Mouse (Mus musculus): ENCODE results near the gene Mien1. TPM values are rescaled to one million over a fixed set of nuclear protein-coding genes. Genes with fewer than 3 reads are reported as not detected.

Mien1 gene
- total RNA-seq, 2 experiments from 2014 or later = 83.0 to 95.4 TPM

GRCm38 (mm10) chr11:98461109-98461720, 22.4 kb upstream of the Mien1 start:
- no peak for DNase-seq (ENCODE audit: low spot score in 2 of 2)

DNA sequence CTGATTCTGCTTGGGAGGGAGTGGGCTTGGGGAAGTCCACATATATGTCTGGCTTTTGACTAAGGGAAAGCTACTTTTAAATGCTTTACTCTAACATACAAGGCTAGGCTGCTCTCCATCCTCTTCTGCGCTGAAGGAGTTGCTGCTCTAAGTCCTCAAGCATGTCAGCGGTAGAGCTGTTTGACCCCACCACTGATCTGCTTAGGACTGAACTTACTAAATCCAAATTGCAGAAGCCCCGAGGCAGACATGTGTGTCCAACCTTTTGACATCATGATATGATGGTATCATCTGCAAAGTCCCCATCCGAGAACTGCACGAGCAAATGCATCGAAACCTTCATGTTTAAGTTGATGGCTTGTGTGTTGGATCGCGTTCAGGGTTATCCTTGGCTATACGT, 21.1 kb upstream of the Mien1 start:
- no peak for DNase-seq (ENCODE audit: low spot score in 2 of 2)

DNA sequence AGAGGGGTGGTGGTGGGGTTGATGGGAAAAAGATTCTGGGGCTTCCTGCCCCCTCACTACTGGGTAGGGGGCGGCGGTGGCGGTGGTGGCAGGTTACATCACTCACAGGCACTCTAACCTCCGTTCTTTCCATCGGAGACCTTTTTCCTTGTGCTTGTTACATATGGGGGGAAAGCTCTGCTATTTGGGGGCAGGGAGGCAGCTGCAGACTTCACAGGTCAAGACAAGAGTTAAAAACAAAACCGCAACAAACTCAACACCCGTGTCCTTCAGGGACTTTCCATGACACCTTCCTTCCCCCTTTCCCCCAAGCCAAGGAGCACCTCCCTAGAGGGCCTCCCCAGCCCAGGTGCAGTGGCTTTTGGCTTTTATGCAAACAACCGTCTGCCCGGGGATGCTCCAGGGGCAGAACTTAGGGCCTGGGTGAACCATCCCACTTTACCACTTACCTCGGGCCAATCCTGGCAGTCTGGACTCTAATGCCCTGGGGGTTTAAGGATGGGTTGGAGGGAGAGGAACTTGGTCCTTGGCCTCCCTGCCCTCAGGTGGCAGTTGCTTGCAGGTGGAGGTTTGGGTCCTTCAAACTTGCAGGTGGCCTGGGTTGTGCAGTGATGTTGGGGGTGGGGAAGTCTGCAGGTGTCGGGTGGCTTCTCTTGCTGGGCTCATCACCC, 20.4 kb upstream of the Mien1 start:
- DNase-seq (ENCODE audit: low spot score in 2 of 2) = no peak

DNA sequence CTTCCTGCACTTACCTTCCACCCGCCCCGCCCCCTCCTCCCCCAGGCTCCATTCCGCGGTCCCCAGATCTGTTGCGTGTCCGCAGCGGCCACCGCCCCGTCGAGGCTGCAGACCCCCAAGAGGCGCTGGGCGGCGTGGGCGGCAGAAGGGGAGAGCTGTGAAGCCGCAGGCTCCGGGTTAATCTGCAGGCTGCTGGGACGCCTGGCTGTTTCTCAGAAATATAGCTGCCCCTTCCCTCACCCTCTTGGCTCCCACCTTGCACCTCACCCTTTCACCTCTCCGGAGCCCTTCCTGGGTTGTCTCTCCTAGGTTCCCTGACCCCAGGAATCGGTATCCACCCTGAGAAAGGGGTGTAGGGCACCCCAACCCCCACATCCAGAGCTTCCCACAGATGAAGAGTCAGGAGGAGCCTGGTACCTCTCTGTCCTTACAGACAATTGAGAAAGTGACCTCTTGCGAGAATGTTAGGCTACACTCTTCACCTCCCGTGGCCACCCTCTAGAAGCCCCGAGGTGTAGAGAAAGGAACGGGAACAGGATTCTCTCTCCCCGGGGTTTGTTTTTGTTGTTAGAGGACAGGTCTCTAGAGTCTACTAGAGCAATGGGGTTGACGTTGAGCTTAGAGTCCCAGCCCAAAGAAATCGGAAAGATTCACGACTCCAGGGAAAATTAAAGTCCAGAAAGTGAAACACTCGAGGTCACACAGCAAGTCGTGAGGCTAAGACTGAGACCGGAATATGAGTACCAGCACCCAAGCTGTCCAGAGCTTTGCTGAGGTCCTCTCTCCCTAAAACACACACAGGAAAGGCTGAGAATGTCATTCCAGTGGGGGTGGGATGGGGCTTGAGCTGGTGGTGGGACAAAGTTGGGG, 19.6 kb upstream of the Mien1 start:
- DNase-seq (ENCODE audit: low spot score in 2 of 2) = no peak

GRCm38 (mm10) chr11:98457367-98458120, 18.8 kb upstream of the Mien1 start:
- peak; percentile 51 to 79 for DNase-seq (ENCODE audit: low spot score in 2 of 2)

GRCm38 (mm10) chr11:98456945-98457344, 18.2 kb upstream of the Mien1 start:
- no peak for DNase-seq (ENCODE audit: low spot score in 2 of 2)

DNA sequence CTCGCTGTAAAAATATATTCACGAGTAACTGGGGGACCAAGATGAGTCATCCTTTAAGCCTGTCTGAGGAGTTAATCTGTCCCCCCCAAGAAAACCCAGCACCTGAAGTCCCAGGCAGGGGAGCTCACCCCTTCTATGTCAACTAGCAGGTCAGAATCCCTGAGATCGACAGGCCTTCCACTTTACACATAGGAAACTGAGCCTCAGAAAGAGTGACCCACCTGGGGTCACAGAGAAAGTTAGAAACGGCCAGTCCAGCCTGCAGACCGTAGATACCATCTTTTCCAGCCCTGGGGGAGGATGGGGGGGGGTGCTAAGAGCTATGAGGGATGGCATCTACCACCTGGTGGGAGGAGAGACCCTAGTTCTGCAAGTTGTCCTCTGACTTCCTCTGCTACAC, 17.8 kb upstream of the Mien1 start:
- no peak for DNase-seq (ENCODE audit: low spot score in 2 of 2)

- no peak for DNase-seq (ENCODE audit: low spot score in 2 of 2)
Observed at GRCm38 (mm10) chr11:98455484-98455883, 16.7 kb upstream of the Mien1 start.

- DNase-seq (ENCODE audit: low spot score in 2 of 2) = no peak
Observed at GRCm38 (mm10) chr11:98449921-98450771, 11.4 kb upstream of the Mien1 start.

DNA sequence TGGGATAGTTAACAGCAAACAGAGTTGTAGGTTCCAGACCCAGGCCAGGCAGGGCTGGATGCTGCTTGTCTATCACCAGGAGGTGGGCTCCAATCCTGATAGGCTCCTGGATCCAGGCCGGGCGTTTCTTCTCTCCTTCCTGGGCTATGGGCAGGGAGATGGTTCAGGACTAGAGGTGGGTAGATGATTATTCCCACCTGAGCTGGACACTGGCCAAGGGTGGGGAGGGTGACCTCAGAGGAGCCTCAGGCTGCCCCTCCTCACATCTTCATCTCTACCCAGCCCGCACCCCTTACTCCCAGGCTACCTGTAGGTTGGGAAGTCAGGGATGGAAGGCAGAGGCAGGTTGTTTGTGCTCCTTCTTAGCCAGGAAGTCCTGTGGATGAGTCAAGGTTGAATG, 10.6 kb upstream of the Mien1 start:
- no peak for DNase-seq (ENCODE audit: low spot score in 2 of 2)

DNA sequence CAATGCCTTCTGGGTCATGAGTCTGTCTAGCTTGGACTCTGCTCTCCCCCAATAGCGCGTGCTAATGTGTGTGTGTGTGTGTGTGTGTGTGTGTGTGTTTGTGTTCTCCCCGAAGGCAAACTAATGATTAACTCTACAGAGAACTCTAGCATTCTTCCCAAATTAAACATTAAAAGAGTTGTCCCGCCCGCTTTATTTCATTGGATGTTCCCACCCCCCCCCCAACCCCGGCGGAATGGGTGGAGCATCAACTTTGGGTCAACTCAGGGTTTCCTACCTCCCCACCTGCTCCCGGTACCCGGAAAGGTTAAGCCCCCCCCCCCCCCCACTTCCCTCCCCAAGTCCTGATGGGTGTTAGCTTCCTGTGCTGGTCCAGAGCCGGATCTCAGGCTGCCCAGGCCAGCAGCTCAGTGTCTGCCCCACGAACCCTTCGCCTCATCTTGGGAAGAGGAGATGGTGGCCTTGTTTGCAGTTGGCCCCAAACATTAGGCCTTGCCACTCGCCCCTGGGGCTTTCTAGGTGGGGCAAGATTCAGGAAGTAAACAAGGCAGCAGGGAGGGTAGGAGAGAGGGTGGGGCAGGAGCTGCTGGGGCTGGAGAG, 9.5 kb upstream of the Mien1 start:
- DNase-seq (ENCODE audit: low spot score in 2 of 2) = no peak

- DNase-seq (ENCODE audit: low spot score in 2 of 2) = no peak
Observed at GRCm38 (mm10) chr11:98447475-98447834, 8.7 kb upstream of the Mien1 start.

DNA sequence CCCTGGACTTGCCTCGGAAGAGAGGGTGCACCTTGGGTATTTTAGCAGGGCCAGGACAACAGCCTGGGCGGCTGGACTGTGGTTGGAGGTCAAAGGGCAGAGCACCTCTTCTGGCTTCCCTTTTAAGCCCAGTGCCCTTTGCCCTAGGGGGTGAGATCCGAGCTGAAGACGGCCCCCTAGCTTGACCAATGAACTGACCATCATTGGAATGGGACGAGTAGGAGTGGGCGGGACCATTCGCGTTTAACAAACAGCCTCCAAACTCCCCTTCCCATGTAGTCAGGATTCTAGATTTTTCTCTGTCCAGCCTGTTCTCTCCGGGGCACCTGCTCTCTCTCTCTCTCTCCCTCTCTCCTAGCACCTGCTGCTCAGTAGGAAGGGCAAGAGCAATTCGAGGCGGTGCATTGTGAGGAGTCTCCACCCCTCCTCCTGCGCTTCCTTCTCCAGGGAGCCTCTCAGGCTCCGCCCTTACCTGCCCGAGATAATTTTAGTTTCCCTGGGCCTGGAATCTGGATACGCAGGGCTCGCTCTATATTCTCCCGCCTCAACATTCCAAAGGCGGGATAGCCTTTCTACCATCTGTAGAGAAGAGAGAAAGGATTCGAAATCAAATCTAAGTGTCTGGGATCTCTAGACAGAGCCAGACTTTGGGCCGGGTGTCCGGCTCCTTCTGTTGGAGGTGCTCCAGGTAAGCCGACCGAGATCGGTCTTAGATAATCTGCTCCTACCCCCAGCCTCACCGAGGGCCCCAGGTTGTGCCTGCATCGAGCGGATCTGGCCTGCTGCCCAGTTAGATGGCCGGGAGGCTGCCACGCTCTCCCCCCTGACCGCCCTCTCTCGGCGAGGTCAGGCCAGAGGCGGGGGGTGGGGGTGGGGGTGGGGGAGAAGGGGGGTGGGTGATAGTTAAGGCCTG, 8.0 kb upstream of the Mien1 start:
- no peak for DNase-seq (ENCODE audit: low spot score in 2 of 2)

GRCm38 (mm10) chr11:98446213-98446561, 7.4 kb upstream of the Mien1 start, which contains the start of gene Grb7:
TSS of gene Grb7 (plus strand) at chr11:98446394.
- DNase-seq (ENCODE audit: low spot score in 2 of 2) = no peak

DNA sequence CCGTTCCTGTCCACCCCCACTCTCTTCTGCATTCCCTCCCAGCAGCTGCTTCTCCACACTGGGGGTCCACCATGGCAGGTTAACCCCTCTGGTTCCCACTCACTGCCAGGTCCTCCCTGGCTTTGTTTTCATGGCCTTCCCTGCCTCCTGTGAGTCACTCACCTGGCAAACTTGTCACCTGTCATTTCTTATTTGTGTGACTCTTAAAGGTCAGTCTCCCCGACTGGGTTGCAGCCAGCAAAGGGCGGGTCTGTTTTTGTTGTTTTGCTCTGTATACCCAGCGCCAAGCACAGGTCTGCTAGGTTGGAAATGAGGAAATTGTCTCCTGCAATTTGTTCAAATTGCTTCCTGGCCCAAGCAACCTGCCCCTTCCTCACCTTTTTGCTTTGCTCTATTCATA, 6.9 kb upstream of the Mien1 start:
- DNase-seq (ENCODE audit: low spot score in 2 of 2) = no peak

DNA sequence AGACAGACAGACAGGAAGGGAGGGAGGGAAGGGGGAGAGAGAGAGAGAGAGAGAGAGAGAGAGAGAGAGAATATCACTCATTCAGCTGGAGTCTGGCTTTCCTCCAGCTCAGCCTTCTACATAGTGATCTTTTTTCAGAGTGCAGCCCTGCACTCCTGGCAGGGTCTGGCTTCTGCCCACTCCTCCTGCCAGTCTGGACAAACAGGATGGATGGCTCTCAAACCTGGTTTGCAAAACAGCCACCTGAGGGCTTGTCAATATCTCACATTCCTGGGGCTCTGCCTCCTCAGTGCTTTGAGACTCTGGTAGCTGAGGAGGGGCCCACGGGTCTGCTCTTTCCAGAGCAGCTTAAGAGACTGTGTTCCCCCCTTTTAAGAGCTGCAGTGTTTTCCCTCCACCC, 6.4 kb upstream of the Mien1 start:
- no peak for DNase-seq (ENCODE audit: low spot score in 2 of 2)

- no peak for DNase-seq (ENCODE audit: low spot score in 2 of 2)
Observed at GRCm38 (mm10) chr11:98443688-98444087, 4.9 kb upstream of the Mien1 start.

- no peak for DNase-seq (ENCODE audit: low spot score in 2 of 2)
Observed at GRCm38 (mm10) chr11:98437441-98437840, 1.4 kb downstream of the Mien1 start.

DNA sequence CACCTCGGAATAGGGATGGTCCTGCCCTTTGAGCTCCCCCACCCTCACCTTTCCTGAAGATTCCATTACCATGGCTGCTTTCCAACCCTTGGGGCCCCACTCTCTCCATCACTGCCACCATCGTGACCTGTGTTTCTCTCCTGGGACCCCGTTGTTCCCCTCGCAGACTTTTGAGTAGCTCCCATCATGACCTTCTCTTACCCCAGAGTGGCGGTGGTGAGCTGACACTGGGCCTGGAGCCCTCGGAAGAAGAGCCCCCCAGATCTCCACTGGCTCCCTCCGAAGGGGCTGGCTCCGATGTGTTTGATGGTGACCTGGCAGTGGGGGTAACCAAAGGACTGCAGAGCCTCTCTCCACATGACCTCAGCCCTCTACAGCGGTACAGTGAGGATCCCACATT, 3.1 kb downstream of the Mien1 start:
- DNase-seq (ENCODE audit: low spot score in 2 of 2) = no peak
